Mouse (Mus musculus) ES-E14 (cell line): ENCODE data around the gene Tgfbr3. TPM values are rescaled to one million over a fixed set of nuclear protein-coding genes. Genes with fewer than 3 reads are reported as not detected.
A peak's percentile ranks its signal among the peaks of the same experiment; 100 is the strongest.

Experiments used
- DNase-seq: peaks from one replicate; pipeline ENCODE4 v3.0.0-alpha.2; 2013; ENCODE audit warnings: low read depth, low spot score
- H3K27ac ChIP-seq: 2 replicates; pipeline ENCODE4 v1.5.1; 2012; ENCODE audit warnings: low read depth, mild to moderate bottlenecking, low read length, moderate library complexity, mixed read lengths; ENCODE audit not compliant: poor library complexity, insufficient read depth, severe bottlenecking
- H3K36me3 ChIP-seq: 2 replicates; pipeline ENCODE4 v1.6.1; 2012; ENCODE audit warnings: mild to moderate bottlenecking, low read length, moderate library complexity, mixed read lengths; ENCODE audit not compliant: control insufficient read depth, poor library complexity, insufficient read depth, severe bottlenecking
- H3K4me1 ChIP-seq, 2 experiments: fragments of 150-350 bp in 1 of 2; sonication (generic) in 1 of 2; 2 replicates each; pipeline ENCODE4 v1.6.1; 2012; ENCODE audit warnings: low read length in 2 of 2, mild to moderate bottlenecking in 1 of 2, mixed read lengths in 1 of 2; ENCODE audit not compliant: control insufficient read depth in 2 of 2, insufficient read depth in 2 of 2, poor library complexity in 1 of 2
- H3K4me3 ChIP-seq, 2 experiments: fragments of 150-350 bp in 1 of 2; sonication (generic) in 1 of 2; 2 replicates each; pipeline ENCODE4 v1.5.1; 2012; ENCODE audit warnings: low read length in 2 of 2, low read depth in 1 of 2, mild to moderate bottlenecking in 1 of 2, mixed read lengths in 1 of 2; ENCODE audit not compliant: insufficient read depth in 1 of 2, poor library complexity in 1 of 2, severe bottlenecking in 1 of 2
- H3K9ac ChIP-seq: 2 replicates; pipeline ENCODE4 v1.6.1; 2012; ENCODE audit warnings: low read depth, mild to moderate bottlenecking, low read length, mixed read lengths; ENCODE audit not compliant: poor library complexity, insufficient read depth, severe bottlenecking
- H3K9me3 ChIP-seq: fragments of 150-350 bp; sonication (generic); 2 replicates; pipeline ENCODE4 v1.6.1; 2012; ENCODE audit warnings: low read depth, mild to moderate bottlenecking, low read length; ENCODE audit not compliant: control insufficient read depth, insufficient read depth
- CHD2 ChIP-seq: IDR thresholded peaks from 2 replicates; pipeline ENCODE4 v1.6.1; 2014; ENCODE audit warnings: mild to moderate bottlenecking, low read depth, low read length, inconsistent platforms
- HCFC1 ChIP-seq: IDR thresholded peaks from 2 replicates; pipeline ENCODE4 v1.6.1; 2012; ENCODE audit warnings: low read length, inconsistent platforms, borderline replicate concordance; ENCODE audit not compliant: insufficient read depth
- MAFK ChIP-seq: IDR thresholded peaks from 2 replicates; pipeline ENCODE4 v1.6.1; 2014; ENCODE audit warnings: mild to moderate bottlenecking, low read depth, low read length, inconsistent platforms; ENCODE audit not compliant: insufficient read depth
- ZC3H11A ChIP-seq: IDR thresholded peaks from 2 replicates; pipeline ENCODE4 v1.6.1; 2012; ENCODE audit warnings: low read depth, mild to moderate bottlenecking, inconsistent platforms, low read length, borderline replicate concordance
- ZNF384 ChIP-seq: IDR thresholded peaks from 2 replicates; pipeline ENCODE4 v1.6.1; 2012; ENCODE audit warnings: low read depth, low read length, inconsistent platforms
- in situ Hi-C, 2 experiments: fragments of 600-800 bp; cut with MboI; formaldehyde crosslinking; loops; one replicate each; pipeline ENCODE4 v1.15.1; 2025; ENCODE audit warnings: low sequenced_read_pairs in 2 of 2, inconsistent platforms in 1 of 2; ENCODE audit not compliant: unreplicated experiment in 2 of 2
- total RNA-seq: library from RNA; depleted of rRNA; stranded (reverse); fragments of 300-350 nt; gene quantifications from 2 replicates; pipeline ENCODE4 v1.2.3, GENCODE M21; 2012

Gene Tgfbr3
- total RNA-seq, 1 experiment: 3.1 TPM

DNA sequence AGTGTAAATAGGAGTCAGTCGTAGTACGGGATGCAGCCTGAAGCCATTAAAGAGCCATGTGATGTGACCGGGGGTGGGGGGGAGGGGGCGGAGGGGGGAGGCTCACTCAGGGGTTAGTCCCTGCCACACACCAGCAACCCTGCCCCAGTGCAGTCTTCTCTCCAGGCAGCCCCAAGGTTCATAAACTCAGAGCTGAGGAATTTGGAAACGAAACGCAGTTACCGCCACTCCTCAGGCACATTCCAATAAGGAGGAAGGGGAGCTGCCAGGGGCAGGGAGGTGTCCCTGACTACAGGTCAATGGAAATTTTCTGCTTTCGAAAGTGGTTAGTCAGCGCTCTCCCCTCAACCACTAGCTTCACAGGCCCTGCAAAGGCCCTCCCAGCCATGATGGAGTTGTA, 132.0 kb downstream of the Tgfbr3 start:
- TF ChIP-seq ZC3H11A (no peak), HCFC1 (no peak), ZNF384 (no peak), MAFK (no peak), CHD2 (no peak)
- peak; percentile 15 for DNase-seq
- in situ Hi-C loops: no loop called here
- no peak overlapping the region for H3K4me3 ChIP-seq
- no peaks in the 10 kb centered on the region for H3K36me3 ChIP-seq
- H3K9ac ChIP-seq: no peak overlapping the region
- H3K4me1 ChIP-seq: peaks cover 0 to 2% of the 10 kb centered on the region in 2 experiments; a peak in 1 of 4 replicates
- no peak overlapping the region for H3K27ac ChIP-seq
- H3K9me3 ChIP-seq: no peaks in the 10 kb centered on the region

DNA sequence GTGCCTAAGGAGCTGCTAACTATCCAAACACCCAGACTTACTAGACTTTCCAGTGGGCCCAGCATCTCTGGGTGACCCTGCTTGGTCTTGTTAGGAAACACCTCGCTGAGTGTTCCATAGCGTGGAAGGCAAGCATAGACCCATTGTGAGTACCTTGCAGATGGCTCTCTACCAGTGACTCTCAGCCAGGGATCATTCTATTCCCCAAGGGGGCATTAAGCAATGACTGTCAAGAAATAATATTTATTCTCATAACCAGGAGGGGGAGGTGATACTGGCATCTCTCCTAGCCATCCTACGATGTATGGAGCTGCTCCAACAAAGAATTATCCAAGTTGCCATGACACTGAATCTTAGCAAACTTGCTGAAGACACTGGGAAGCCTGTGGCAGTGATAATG, 133.3 kb downstream of the Tgfbr3 start:
- no peak overlapping the region for H3K4me3 ChIP-seq
- peaks cover 0 to 2% of the 10 kb centered on the region in 2 experiments; a peak in 1 of 4 replicates for H3K4me1 ChIP-seq
- H3K27ac ChIP-seq: no peak overlapping the region
- in situ Hi-C loops: no loop called here
- no peaks in the 10 kb centered on the region for H3K36me3 ChIP-seq
- no peak overlapping the region for H3K9ac ChIP-seq
- DNase-seq: no peak
- no peaks in the 10 kb centered on the region for H3K9me3 ChIP-seq
- TF ChIP-seq ZC3H11A (no peak), MAFK (no peak), ZNF384 (no peak), HCFC1 (no peak), CHD2 (no peak)

DNA sequence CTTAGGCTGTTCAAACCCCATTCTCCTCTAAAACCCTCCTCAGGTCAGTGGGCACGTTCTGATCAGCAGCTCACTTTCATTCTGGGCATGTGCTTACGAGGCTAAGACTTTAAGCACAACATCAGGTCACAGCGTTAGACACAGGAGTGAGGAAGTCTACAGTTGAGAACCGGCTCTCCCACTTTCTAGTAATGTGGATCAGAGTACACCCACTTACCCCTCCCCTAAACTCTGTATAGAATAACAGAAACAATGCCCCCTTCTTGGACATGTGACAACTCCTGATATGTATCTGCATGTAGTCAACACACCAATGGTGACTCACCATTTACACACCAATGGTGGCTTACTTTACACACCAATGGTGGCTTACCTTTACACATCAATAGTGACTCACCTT, 136.4 kb downstream of the Tgfbr3 start:
- Histone ChIP-seq H3K9ac (no peak overlapping the region), H3K36me3 (no peaks in the 10 kb centered on the region), H3K4me1 (peaks cover 1 to 6% of the 10 kb centered on the region in 2 experiments; a peak in 2 of 4 replicates), H3K27ac (no peak overlapping the region), H3K4me3 (no peak overlapping the region), H3K9me3 (no peaks in the 10 kb centered on the region)
- in situ Hi-C loops: no loop called here
- TF ChIP-seq HCFC1 (no peak), ZNF384 (no peak), CHD2 (no peak), ZC3H11A (no peak), MAFK (no peak)
- DNase-seq: no peak

GRCm38 (mm10) chr5:107151320-107151719, 138.1 kb downstream of the Tgfbr3 start:
- in situ Hi-C loops: no loop called here
- no peak overlapping the region for H3K27ac ChIP-seq
- peaks cover 1 to 4% of the 10 kb centered on the region in 2 experiments; a peak in 2 of 4 replicates for H3K4me1 ChIP-seq
- H3K9ac ChIP-seq: no peak overlapping the region
- no peaks in the 10 kb centered on the region for H3K36me3 ChIP-seq
- H3K4me3 ChIP-seq: no peak overlapping the region
- H3K9me3 ChIP-seq: no peaks in the 10 kb centered on the region
- no peak for DNase-seq
- no peak for TF ChIP-seq CHD2
- no peak for TF ChIP-seq HCFC1
- TF ChIP-seq MAFK: no peak
- no peak for TF ChIP-seq ZNF384
- no peak for TF ChIP-seq ZC3H11A

DNA sequence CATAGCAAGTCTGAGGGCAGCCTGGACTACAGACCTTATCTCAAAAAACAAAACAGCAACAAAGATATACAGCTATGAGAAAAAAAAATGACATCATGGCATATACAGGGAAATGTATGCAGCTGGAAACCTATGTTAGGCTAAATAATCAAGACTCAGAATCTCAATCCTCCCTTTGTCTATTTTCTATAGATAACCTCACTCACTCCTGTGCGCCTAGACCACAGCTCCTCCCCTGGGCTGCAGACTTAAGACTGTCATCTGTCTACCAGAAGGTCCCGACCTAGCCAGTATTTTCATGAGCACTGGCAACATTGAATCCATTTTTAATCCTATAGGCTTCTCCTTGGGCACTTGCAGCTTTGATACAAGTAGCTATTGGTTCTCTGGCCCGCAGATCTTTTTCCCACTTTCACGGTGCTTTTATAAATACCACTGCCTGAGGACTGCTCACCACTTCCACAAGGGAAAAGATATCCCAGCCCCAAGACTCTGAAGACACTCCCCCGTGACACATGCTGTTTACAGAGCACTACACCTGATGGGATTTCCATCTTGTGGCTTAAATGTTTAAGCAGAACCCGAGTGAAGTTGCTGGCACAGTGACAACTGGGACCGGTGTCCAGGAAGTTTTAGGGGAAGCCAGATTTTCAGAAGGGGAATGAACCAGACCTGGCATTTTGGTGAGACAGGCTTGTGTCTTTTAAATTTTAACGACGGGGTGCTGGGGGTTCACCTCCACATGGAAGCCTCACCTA, 138.7 kb downstream of the Tgfbr3 start:
- Histone ChIP-seq H3K4me3 (no peak overlapping the region), H3K4me1 (peaks cover 1 to 4% of the 10 kb centered on the region in 2 experiments; a peak in 2 of 4 replicates), H3K9me3 (no peaks in the 10 kb centered on the region), H3K36me3 (no peaks in the 10 kb centered on the region), H3K9ac (no peak overlapping the region), H3K27ac (no peak overlapping the region)
- in situ Hi-C loops: no loop called here
- TF ChIP-seq ZC3H11A (no peak), MAFK (no peak), ZNF384 (no peak), CHD2 (no peak), HCFC1 (no peak)
- DNase-seq: no peak
